Mouse (Mus musculus) limb, embryonic 13.5 days (tissue): ENCODE data around the gene Snx1. TPM values are rescaled to one million over a fixed set of nuclear protein-coding genes. Genes with fewer than 3 reads are reported as not detected.

ENCODE experiments used
- polyA plus RNA-seq: library from polyadenylated mRNA; unstranded; fragments of >200 nt; fragmentation: Nextera tagmentation; extraction: Ambion mirVana; gene quantifications from 2 replicates; pipeline ENCODE4 v1.2.1, GENCODE M21; 2015

Snx1 gene
- polyA plus RNA-seq, 1 experiment from 2014 or later: 134 TPM

Other genes with a start within 250 kb of the Snx1 start
- gene Pclaf, start 236.3 kb downstream of the Snx1 start, polyA plus RNA-seq: 207 and 211 TPM in 2 replicates
- gene Trip4, start 217.8 kb downstream of the Snx1 start, polyA plus RNA-seq: 39.8 and 41.1 TPM in 2 replicates
- 18.6 and 18.8 TPM in 2 replicates for gene Csnk1g1, start 217.7 kb downstream of the Snx1 start, polyA plus RNA-seq
- 665 and 680 TPM in 2 replicates for gene Ppib, start 66.4 kb downstream of the Snx1 start, polyA plus RNA-seq
- 5.0 and 5.3 TPM in 2 replicates for gene Snx22, start 56.9 kb downstream of the Snx1 start, polyA plus RNA-seq
- 173 and 178 TPM in 2 replicates for gene Ciao2a, start within 50 bp of the Snx1 start, polyA plus RNA-seq
- 6.3 and 7.4 TPM in 2 replicates for gene Dapk2, start 31.6 kb upstream of the Snx1 start, polyA plus RNA-seq
- 23.7 and 25.8 TPM in 2 replicates for gene Herc1, start 223.9 kb upstream of the Snx1 start, polyA plus RNA-seq